Mouse (Mus musculus) spleen, postnatal 14 days (tissue): Measurements from ENCODE around the gene Rbm20.

Experiments
- DNase-seq, 2 experiments: peaks; one replicate each; pipeline ENCODE4 v3.0.0; 2021 to 2022; ENCODE audit warnings: low spot score in 2 of 2

The Rbm20 gene

GRCm38 (mm10) chr19:53717364-53717763 lies 40.3 kb downstream of the Rbm20 start:
- no peak for DNase-seq

DNA sequence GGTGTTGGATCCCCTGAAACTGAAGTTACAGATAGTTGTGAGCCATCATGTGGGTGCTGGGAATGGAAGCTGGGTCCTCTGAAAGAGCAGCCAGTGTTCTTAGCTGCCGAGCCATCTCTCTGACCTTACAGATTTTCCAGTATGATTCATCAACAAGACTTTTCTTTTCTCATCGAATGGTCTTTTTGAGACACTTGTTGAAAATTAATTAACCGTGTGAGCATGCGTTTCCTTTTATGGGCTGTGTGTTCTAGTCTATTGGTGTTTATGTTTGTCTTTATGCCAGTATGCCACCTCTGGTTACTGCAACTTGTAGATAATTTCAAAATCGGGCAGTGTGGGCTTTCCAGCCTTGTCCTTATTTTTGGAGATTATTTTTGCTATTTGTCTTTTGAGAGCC lies 45.1 kb downstream of the Rbm20 start:
- no peak for DNase-seq

GRCm38 (mm10) chr19:53724053-53724452 lies 46.9 kb downstream of the Rbm20 start:
- DNase-seq, result no peak

GRCm38 (mm10) chr19:53726340-53726739 lies 49.2 kb downstream of the Rbm20 start:
- no peak for DNase-seq

GRCm38 (mm10) chr19:53726755-53727154 lies 49.6 kb downstream of the Rbm20 start:
- no peak for DNase-seq

GRCm38 (mm10) chr19:53727277-53727676 lies 50.2 kb downstream of the Rbm20 start:
- no peak for DNase-seq

DNA sequence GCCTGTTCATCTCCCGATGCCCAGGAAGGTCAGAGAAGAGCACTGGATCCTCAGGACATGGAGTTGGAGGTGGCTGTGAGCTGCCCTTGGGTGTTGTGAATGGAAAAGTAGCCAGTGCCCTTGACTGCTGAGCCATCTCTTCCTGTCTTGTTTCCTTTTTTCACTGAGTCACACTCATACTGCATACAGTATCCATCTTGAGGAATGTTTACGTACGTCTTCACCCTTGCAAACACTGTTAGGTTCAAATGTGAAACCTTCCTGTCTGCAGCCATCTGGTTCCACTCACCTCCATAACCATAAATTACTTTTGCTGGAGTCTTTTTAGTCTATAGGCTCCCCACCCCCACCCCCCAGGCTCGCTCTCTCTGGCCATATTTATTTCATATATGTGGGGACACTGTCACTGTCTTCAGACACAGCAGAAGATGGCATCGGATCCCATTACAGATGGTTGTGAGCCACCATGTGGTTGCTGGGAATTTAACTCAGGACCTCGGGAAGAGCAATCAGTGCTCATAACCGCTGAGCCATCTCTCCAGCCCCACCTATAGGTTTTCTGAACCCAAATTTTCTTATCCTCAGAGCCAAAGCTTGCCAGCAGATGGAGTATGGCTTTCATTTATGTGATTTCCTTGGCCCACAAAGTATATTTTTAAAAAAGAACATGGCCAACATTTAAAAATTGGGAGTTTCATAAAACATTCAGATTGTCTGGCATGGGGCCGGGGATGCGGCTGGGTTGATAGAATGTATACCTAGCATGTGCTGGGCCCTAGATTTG lies 51.0 kb downstream of the Rbm20 start:
- DNase-seq, result no peak

DNA sequence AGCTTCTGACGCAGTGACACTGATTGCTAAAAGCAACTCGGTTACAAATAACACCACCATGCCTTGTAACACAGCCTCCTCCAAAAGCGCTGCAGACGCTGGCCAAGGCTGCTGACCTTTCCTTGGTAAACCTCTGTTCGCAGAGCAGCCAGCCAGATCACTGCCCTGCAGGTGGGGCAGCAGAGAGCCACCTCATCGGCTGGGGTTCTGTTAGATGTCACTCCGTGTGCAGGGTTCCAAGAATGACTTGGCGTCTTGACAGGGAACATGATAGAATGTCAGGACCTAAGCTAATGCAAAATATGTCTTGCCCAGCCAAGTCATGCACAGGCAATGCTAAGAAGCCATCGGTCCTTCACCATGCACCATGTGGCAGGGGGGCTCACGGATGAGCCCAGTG lies 52.8 kb downstream of the Rbm20 start:
- DNase-seq, result no peak

DNA sequence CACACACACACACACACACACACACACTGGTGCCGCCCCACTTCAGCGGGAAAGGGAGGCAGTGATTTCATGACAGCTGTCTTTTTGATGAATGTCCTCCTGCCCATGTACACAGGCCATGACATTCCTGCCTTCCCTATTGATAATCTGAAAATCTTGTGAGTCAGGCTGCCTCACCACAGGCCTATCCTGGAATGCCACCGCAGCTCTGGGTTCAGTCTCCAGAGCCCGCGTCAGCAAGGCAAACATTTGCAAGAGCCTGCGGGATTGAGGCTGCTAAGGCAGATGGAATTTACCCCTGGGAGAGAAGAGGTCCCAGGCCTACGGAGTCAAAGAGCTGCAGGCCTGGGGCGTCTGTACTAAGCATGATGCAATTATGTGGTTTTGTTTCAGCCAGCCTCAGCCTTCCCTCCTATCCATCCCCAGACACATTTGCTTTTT lies 54.7 kb downstream of the Rbm20 start:
- no peak for DNase-seq

DNA sequence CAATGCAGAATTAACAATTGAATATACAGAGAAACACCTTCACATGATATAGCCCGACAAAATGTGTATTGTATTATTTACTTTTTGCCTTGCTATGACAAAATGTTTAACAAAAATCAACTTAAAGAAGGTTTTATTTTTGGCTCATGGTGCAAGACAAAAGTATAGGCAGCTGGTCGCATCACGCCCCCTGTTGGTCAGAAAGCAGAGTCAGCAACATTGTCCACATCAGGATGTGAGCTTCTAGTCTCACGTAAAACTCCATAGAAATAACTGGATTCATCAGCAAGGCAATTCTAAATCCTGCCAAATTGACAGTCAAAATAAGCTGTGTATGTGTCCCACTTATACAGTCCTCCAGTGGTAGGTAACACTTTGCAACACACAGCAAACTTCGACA lies 57.7 kb downstream of the Rbm20 start:
- no peak for DNase-seq

DNA sequence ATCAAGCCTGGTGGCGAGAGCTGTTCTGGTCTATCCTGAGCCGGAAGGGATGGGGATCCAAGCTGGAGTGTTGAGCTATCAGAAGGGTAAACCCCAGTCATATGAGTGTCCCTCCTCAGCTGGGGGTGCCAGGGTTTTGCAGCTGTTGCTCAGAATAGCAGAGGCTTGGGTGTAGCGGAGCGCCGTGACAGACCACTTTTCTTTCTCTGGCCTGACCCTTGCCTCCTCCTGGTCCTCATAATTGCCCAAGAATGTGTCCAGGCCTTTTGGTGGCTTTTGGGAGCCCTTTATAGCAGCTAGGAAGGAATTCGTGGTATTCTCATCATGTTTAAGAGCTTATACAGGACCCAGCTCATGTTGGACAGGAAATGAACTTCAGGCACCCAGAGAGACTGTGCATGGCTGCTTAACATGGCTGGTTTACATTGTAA lies 61.6 kb downstream of the Rbm20 start:
- DNase-seq, result no peak

DNA sequence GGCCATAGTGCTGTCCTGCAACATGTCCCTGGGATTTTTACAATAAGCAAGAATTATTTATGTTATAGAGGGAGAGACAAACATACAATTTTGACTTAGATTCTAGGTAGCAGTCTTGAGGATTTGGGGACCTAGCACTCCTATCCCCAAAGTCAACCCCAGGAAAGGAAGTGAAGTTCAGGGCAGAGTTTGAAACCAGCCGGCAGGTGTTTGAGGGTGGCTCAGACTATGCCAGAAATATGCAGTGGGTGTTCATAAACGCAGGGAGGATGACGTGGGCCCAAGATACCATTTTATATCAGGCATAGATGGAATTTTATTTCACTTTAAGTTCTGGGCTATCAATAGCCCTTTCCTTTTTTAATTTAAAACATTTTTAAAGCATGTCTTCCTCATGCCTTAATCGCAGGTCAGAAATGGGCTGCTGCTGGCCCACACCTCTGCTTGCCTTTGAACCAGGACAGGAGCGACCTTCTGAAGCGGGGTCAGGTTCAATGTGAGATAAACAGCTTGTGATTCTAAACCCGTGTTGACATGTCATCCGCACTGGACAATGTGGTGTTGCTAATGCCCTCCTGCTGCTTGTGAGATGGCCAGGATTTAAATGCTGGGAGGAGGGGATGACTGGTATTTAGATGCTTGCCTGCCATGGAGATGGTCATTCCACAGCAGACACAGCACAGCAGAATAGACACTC lies 62.6 kb downstream of the Rbm20 start:
- no peak for DNase-seq

DNA sequence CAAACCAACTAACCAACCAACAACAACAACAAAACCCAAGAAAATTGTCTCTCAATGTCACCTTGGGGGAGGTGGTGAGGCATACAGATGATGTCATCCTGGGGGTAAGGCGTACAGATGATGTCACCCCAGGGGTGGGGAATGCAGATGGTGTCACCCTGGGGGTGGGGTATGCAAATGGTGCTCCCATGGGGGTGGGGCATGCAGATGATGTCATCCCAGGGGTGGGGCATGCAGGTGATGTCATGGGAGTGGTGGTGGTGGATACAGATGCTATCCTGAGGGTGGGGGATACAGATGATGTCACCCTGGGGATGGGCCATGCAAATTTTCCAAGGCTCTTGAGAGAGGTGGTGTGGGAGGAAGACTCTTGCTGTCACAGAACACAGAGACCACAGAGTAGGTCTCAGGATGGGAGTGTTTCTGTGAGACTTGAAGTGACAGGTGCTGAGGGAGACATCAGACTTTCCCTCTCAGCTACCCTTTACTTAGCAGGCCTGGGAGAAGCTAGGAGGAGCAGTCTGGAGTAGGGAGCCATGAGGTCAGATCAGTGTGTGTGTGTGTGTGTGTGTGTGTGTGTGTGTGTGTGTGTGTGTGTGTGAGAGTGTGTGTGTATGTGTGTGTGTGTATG lies 63.8 kb downstream of the Rbm20 start:
- DNase-seq, result no peak

DNA sequence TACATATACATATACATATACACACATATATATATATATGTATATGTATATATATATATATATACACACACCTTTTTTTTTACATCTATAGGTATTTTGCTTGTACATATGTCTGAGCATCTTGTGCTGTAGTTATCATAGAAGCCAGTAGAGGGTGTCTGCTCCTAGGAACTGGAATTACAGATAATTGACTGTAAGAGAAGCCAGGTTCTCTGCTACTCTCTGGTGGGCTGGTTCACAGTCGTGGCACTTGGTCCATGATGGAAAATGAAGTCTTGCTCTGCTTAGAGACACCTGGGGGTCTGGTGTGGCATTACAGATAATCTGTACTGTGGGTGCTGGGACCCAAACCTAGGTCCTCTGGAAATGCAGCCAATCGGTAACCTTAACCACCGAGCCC lies 64.8 kb downstream of the Rbm20 start:
- DNase-seq, result no peak

- DNase-seq, result no peak
Observed at GRCm38 (mm10) chr19:53745354-53745753, 68.2 kb downstream of the Rbm20 start.

DNA sequence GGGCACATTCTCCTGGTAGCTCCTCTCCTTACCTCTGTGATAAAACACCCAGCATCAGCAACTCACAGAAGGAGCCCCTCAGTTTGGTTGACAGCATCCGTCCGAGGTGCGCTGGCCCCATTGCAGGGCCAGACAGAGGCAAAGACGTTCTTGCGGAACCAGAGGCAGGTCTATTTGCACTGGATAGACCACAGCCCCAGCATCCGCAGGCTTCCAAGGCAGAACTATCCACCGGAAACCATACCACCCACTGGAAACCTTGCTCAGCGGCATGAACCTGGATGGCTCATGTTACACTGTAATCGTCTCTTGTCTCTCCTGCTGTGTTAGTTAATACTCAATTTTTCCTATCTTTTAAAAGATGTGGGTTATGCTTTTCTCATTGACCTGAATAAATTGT lies 69.0 kb downstream of the Rbm20 start:
- DNase-seq, result no peak

GRCm38 (mm10) chr19:53748236-53748775 lies 71.2 kb downstream of the Rbm20 start:
- no peak for DNase-seq

DNA sequence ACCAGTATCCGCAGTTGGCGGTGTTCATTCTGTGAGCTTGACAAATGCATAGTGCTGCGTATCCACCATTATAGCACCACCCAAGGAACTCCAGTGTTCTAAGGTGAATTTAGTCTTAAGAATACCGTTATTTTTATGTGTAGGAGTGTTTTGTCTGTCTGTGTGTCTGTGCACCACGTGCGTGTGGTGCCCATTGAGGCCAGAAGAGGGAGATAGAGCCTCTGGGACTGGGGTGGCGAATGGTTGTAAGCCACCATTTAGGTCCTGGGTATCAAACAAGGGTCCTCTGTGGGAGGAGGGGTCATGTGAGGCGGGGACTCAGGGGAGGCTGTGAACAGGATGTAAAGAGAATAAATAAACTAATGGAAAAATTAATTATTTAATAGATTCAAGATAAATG lies 72.2 kb downstream of the Rbm20 start:
- no peak for DNase-seq

- DNase-seq, result no peak
Observed at GRCm38 (mm10) chr19:53751420-53752185, 74.5 kb downstream of the Rbm20 start.

DNA sequence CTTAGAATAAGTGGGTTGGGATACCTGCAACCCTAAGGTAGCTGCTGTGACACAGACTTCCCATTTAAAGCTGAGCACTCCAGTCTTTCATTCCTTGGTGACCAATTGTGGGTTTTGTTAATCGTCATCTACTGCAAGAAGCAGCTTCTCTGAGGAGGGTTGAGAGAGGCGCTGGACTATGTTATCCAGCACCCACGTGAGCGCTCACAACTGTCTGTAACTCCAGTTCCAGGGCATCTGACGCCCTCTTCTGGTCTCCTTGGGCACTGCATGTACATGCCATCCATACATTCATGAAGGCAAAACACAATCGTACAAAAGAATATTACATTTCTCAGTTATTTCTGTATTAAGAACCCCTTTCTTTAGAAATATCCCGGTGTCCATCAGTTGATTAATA lies 75.9 kb downstream of the Rbm20 start:
- no peak for DNase-seq

DNA sequence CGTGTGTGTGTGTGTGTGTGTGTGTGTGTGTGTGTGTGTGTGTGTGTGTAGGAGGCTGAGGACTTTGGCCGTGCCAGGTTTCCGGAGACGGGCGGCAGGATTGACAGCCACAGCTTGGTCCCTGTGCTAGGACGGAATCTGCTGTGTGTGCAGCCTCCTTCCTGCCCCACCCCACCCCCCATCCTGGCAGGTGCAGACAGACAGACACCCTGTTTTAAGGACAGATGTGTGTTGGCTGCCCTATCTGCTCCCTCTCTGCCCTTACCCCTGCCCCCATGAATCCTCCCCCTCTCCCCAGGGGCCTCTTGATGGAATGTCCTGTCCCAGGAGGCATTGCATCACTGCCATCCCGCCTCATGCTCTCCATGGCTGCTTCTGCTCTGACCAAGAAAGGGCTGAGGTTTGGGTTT lies 77.3 kb downstream of the Rbm20 start:
- no peak for DNase-seq

GRCm38 (mm10) chr19:53755346-53755745 lies 78.2 kb downstream of the Rbm20 start:
- DNase-seq, result no peak
